Mouse (Mus musculus): Measurements from ENCODE around the gene Dlgap4. TPM values are rescaled to one million over a fixed set of nuclear protein-coding genes. Genes with fewer than 3 reads are reported as not detected.

Gene Dlgap4
- polyA plus RNA-seq, 1 experiment from 2014 or later: 68.5 TPM

DNA sequence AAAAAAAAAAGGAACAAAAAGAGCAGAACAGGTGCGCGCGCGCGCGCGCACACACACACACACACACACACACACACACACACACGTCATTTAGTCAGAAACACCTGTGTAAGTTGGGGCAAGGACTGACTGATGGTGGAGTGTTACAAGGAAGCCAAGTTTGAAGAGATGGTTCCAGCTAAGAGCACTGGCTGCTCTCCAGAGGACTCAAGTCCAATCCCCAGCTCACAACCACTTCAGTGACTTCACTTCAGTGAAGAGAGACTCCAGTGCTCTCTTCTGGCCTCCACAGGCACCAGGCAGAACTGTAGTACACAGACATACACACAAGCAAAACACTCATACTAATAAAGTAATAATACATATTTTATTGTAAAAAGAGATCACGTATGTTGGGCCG lies 197.2 kb downstream of the Dlgap4 start:
- no peak overlapping the region for H3K4me3 ChIP-seq (ENCODE audit: low read length)
- no peaks in the 10 kb centered on the region for H3K9me3 ChIP-seq (ENCODE audit: low read length)
- no peaks in the 10 kb centered on the region for H3K27me3 ChIP-seq (ENCODE audit: insufficient read depth, low read length)
- no peak for ATAC-seq (ENCODE audit: low FRiP score, low TSS enrichment)
- H3K27ac ChIP-seq (ENCODE audit: low read length): no peak overlapping the region
- H3K9ac ChIP-seq (replicated peaks; ENCODE audit: low read length): no peak overlapping the region
- peaks cover 28% of the 10 kb centered on the region for H3K4me1 ChIP-seq (ENCODE audit: insufficient read depth, low read length)
- H3K4me2 ChIP-seq (replicated peaks; ENCODE audit: low read depth, low read length): no peak overlapping the region
- 93% methylated on average over 10 of the region's 10 CpGs for WGBS
- no peaks in the 10 kb centered on the region for H3K36me3 ChIP-seq (ENCODE audit: insufficient read depth, low read length)

DNA sequence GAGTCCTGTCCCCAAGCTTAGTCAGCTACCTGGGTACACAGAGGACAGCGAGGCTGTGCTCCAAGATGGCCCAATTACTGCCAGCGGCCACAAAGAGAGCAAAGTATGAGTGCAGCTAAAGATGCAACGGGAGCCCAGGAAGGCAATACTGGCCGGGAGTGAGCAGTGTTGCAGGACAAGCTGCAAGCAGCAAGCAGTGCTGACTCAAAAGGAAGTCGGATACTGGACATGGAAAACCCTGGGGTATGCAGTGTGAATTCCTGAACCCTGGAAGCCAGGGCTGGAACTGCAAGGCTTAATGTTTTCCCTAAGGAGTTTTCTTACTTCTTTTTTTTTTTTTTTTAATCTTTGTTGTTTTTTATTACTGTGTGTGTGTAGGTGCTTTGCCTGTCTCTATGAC lies 198.1 kb downstream of the Dlgap4 start:
- Histone ChIP-seq H3K27me3 (ENCODE audit: insufficient read depth, low read length) (no peaks in the 10 kb centered on the region), H3K4me2 (replicated peaks; ENCODE audit: low read depth, low read length) (no peak overlapping the region), H3K9ac (replicated peaks; ENCODE audit: low read length) (no peak overlapping the region), H3K4me3 (ENCODE audit: low read length) (no peak overlapping the region), H3K36me3 (ENCODE audit: insufficient read depth, low read length) (no peaks in the 10 kb centered on the region), H3K9me3 (ENCODE audit: low read length) (no peaks in the 10 kb centered on the region), H3K27ac (ENCODE audit: low read length) (no peak overlapping the region), H3K4me1 (ENCODE audit: insufficient read depth, low read length) (peaks cover 35% of the 10 kb centered on the region)
- no peak for ATAC-seq (ENCODE audit: low FRiP score, low TSS enrichment)
- WGBS: 67% methylated on average over 5 of the region's 5 CpGs

Other genes with a start within 250 kb of the Dlgap4 start
- gene Epb41l1, start 192.8 kb upstream of the Dlgap4 start, polyA plus RNA-seq (2015; fragmentation: Nextera tagmentation; extraction: Ambion mirVana): 2.1 and 2.5 TPM in 2 replicates
- 40.4 and 41.3 TPM in 2 replicates for gene Aar2, start 66.1 kb upstream of the Dlgap4 start, polyA plus RNA-seq (2015; fragmentation: Nextera tagmentation; extraction: Ambion mirVana)
- 447 and 578 TPM in 2 replicates for gene Myl9, start 161.7 kb downstream of the Dlgap4 start, polyA plus RNA-seq (2015; fragmentation: Nextera tagmentation; extraction: Ambion mirVana)
- 69.5 and 71.1 TPM in 2 replicates for gene Tgif2, start 226.3 kb downstream of the Dlgap4 start, polyA plus RNA-seq (2015; fragmentation: Nextera tagmentation; extraction: Ambion mirVana)
- 8.0 and 9.9 TPM in 2 replicates for gene 4930518I15Rik, start 244.2 kb downstream of the Dlgap4 start, polyA plus RNA-seq (2015; fragmentation: Nextera tagmentation; extraction: Ambion mirVana)
- gene Rab5if, start 249.4 kb downstream of the Dlgap4 start, polyA plus RNA-seq (2015; fragmentation: Nextera tagmentation; extraction: Ambion mirVana): 167 and 168 TPM in 2 replicates